ENCODE assay signal across 13 mouse cellular contexts in genomic region chr7:82838965-82839675, GRCm38 (mm10). TPM values are rescaled to one million over a fixed set of nuclear protein-coding genes. Genes with fewer than 3 reads are reported as not detected.
DNase-seq lines count a peak whose midpoint lies in the region; ATAC-seq and TF ChIP-seq lines count a peak whose summit lies in the region.
"Had no signal": no experiment of that assay in that cellular context is flagged by ENCODE, and none has a peak within 500 bp of the region (broad histone marks: within the 10 kb centered on the region; RNA-seq: fewer than 3 reads in every experiment).

No protein-coding gene starts in this region.

- H3K4me2 ChIP-seq in heart, embryonic 12.5 days, result no peak overlapping the region
- H3K4me2 ChIP-seq in lung, embryonic 16.5 days (ENCODE audit: low read depth, low read length), result 0 out of 2 replicates have a peak overlapping the region, but pooled peaks have one; percentile 1
- 0 out of 2 replicates have a peak overlapping the region, but pooled peaks have one; percentile 8 for H3K4me2 ChIP-seq in stomach, postnatal 0 days (replicated peaks; ENCODE audit: low read depth)

- H3K4me1 ChIP-seq in heart, embryonic 12.5 days (replicated peaks), result no peaks in the 10 kb centered on the region
- H3K4me1 ChIP-seq in lung, embryonic 16.5 days (replicated peaks; ENCODE audit: control insufficient read depth, insufficient read depth, low read length), result peaks cover 11% of the 10 kb centered on the region
- peaks cover 4% of the 10 kb centered on the region; the same call in 1 of the 2 replicates for H3K4me1 ChIP-seq in lung, adult 2 months (ENCODE audit: control insufficient read depth, insufficient read depth, low read length)
- no peaks in the 10 kb centered on the region for H3K4me1 ChIP-seq in stomach, postnatal 0 days (replicated peaks; ENCODE audit: control insufficient read depth, insufficient read depth)

- no peak overlapping the region for H3K4me3 ChIP-seq in heart, embryonic 12.5 days
- no peak overlapping the region for H3K4me3 ChIP-seq in lung, embryonic 16.5 days (ENCODE audit: low read length)
- H3K4me3 ChIP-seq in lung, adult 2 months (replicated peaks; ENCODE audit: extremely low read depth, low read depth, low read length), result no peak overlapping the region
- H3K4me3 ChIP-seq in stomach, postnatal 0 days (ENCODE audit: low read depth, low read length), result no peak overlapping the region

- no peaks in the 10 kb centered on the region for H3K27me3 ChIP-seq in heart, embryonic 12.5 days (replicated peaks)
- no peaks in the 10 kb centered on the region for H3K27me3 ChIP-seq in lung, embryonic 16.5 days (ENCODE audit: control insufficient read depth, insufficient read depth, low read depth, low read length)
- H3K27me3 ChIP-seq in stomach, postnatal 0 days (ENCODE audit: control insufficient read depth, insufficient read depth, low read length), result no peaks in the 10 kb centered on the region

- H3K36me3 ChIP-seq in heart, embryonic 12.5 days, result no peaks in the 10 kb centered on the region
- H3K36me3 ChIP-seq in lung, embryonic 16.5 days (ENCODE audit: control insufficient read depth, insufficient read depth, low read length), result no peaks in the 10 kb centered on the region
- H3K36me3 ChIP-seq in stomach, postnatal 0 days (ENCODE audit: control insufficient read depth, insufficient read depth, low read length), result no peaks in the 10 kb centered on the region

- intact Hi-C loops in heart, postnatal 25 days (cut with DNase I), result no loop called here

- no peak for TF ChIP-seq POLR2A in lung, adult 2 months (IDR thresholded peaks at IDR 0.05; ENCODE audit: borderline replicate concordance, extremely low read depth, low read depth, low read length)

- no peak for ATAC-seq in heart, embryonic 12.5 days (ENCODE audit: insufficient number of reproducible peaks, low FRiP score)
- ATAC-seq in lung, embryonic 16.5 days (ENCODE audit: low read depth), result peak; percentile 74
- no peak for ATAC-seq in stomach, postnatal 0 days (ENCODE audit: low FRiP score, low TSS enrichment)
- ATAC-seq: CD4-positive, CD25-positive, alpha-beta regulatory T cell, adult 4 months; midbrain, embryonic 16.5 days had no signal

- WGBS in heart, embryonic 12.5 days, result 69% methylated on average over 11 of the region's 11 CpGs
- WGBS in lung, embryonic 16.5 days, result 26% methylated on average over 11 of the region's 11 CpGs
- WGBS in lung, adult 2 months, result 24% methylated on average over 11 of the region's 11 CpGs
- 22% methylated on average over 11 of the region's 11 CpGs for WGBS in stomach, postnatal 0 days

- no peak overlapping the region for H3K9ac ChIP-seq in heart, embryonic 12.5 days
- H3K9ac ChIP-seq in lung, embryonic 16.5 days (ENCODE audit: low read length), result no peak overlapping the region
- no peak overlapping the region for H3K9ac ChIP-seq in stomach, postnatal 0 days (ENCODE audit: low read length)
- H3K9ac ChIP-seq: liver, embryonic 14.5 days had no signal

- H3K27ac ChIP-seq in heart, embryonic 12.5 days (ENCODE audit: poor library complexity, severe bottlenecking), result no peak overlapping the region
- peak overlapping the region; percentile 53 for H3K27ac ChIP-seq in lung, embryonic 16.5 days (ENCODE audit: low read length)
- peak overlapping the region; percentile 18; the same call in 1 of the 2 replicates for H3K27ac ChIP-seq in stomach, postnatal 0 days (replicated peaks)
- H3K27ac ChIP-seq: liver, embryonic 14.5 days had no signal

- DNase-seq in heart, adult 11 months, result peak; percentile 68
- no peak for DNase-seq in lung, adult 2 months
- peak; percentile 31 for DNase-seq in layer of hippocampus, adult 9-11 months
- DNase-seq in stomach, postnatal 0 days (ENCODE audit: low spot score), result no peak
- no peak for DNase-seq in heart, postnatal 25 days (ENCODE audit: low spot score)
- DNase-seq in kidney, adult 9 months, result no peak
- DNase-seq: adrenal gland, postnatal 36 days; heart, postnatal 36 days had no signal

- H3K9me3 ChIP-seq in heart, embryonic 12.5 days (replicated peaks), result no peaks in the 10 kb centered on the region
- no peaks in the 10 kb centered on the region for H3K9me3 ChIP-seq in lung, embryonic 16.5 days (ENCODE audit: control insufficient read depth, low read length)
- no peaks in the 10 kb centered on the region for H3K9me3 ChIP-seq in stomach, postnatal 0 days (ENCODE audit: control insufficient read depth, low read length)

- TF ChIP-seq EP300 in stomach, postnatal 0 days (optimal IDR thresholded peaks at IDR 0.05), result no peak

- no peak for TF ChIP-seq CTCF in lung, adult 2 months (IDR thresholded peaks at IDR 0.05; ENCODE audit: insufficient read depth, low read length)
- no peak for TF ChIP-seq CTCF in stomach, postnatal 0 days (IDR thresholded peaks at IDR 0.05; ENCODE audit: low read depth)

RNA-seq across cellular contexts. Expression of gene Mex3b, which starts 28.0 kb away (rescaled TPM):
- 15.6 and 17.1 TPM in 2 replicates for polyA plus RNA-seq in heart, embryonic 12.5 days (2016; fragmentation: Nextera tagmentation; extraction: Ambion mirVana)
- polyA plus RNA-seq in lung, embryonic 16.5 days (2015; fragmentation: Nextera tagmentation; extraction: Ambion mirVana), result 8.5 and 8.7 TPM in 2 replicates
- 11.1 and 12.2 TPM in 2 replicates for polyA plus RNA-seq in lung, adult 2 months (2012; rRNA removed)
- 2.3 and 2.8 TPM in 2 replicates for polyA plus RNA-seq in stomach, postnatal 0 days (2015; fragmentation: Nextera tagmentation; extraction: Ambion mirVana)
- 1 to 10 TPM; 1.6 to 2.5 TPM for total RNA-seq in heart, postnatal 25 days (2021)

Comparison
In these comparisons a context has a peak if more than half of its experiments do, and no peak if none do; other contexts are left out.
1. DNase-seq: peak in heart, adult 11 months (single experiment) and layer of hippocampus, adult 9-11 months (single experiment); none in lung, adult 2 months (single experiment), stomach, postnatal 0 days (single experiment), heart, postnatal 25 days (single experiment) and kidney, adult 9 months (single experiment).